Mouse (Mus musculus) G1E (cell line): ENCODE data around the gene Shroom3.

Experiments used
- CTCF ChIP-seq: IDR thresholded peaks from 2 replicates; pipeline ENCODE4 v1.5.1; 2012; ENCODE audit warnings: low read depth, low read length, inconsistent platforms, mixed read lengths
- GATA1 ChIP-seq: IDR thresholded peaks from 2 replicates; pipeline ENCODE4 v1.6.1; 2012; ENCODE audit warnings: borderline replicate concordance, low read length, inconsistent platforms, mixed read lengths
- TAL1 ChIP-seq: conservative IDR thresholded peaks from 2 replicates; pipeline ENCODE4 v1.6.1; 2012; ENCODE audit warnings: low read depth, low read length, inconsistent platforms, mixed read lengths

DNA sequence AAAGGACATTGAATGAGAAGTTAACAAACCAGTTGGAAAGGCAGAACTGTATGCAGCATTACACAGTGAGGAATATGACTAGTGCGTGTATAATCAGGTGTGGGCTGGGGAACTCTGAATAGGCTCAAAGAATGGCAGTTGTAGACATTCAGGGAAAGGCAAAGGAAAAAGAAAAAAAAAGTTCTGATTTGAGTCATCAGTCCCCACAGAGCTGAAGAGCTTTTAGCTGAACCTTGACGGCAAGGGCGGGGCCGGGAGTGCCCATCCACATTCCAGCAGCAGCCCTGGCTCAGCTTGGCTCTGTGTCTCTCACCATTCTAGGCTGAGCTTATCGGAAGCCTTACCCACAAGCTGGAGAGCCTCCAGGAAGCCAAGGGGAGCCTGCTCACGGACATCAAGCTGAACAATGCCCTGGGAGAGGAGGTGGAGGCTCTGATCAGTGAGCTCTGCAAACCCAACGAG is 278.6 kb downstream of the Shroom3 start:
- TF ChIP-seq CTCF (no peak), GATA1 (no peak), TAL1 (no peak)
